Mouse (Mus musculus) CD4-positive helper T cell, adult 2 months (primary cell): Measurements from ENCODE around the gene Traf4.
"Not testable (repeated sequence)": the region's sequence is repeated elsewhere in the genome, so short reads cannot be mapped to it uniquely, and the experiment has no call there.

ENCODE experiments used
- DNase-seq: peaks from one replicate; pipeline ENCODE4 v3.0.0-alpha.2; 2012; ENCODE audit warnings: low read depth, missing footprints, low spot score

Traf4 gene

DNA sequence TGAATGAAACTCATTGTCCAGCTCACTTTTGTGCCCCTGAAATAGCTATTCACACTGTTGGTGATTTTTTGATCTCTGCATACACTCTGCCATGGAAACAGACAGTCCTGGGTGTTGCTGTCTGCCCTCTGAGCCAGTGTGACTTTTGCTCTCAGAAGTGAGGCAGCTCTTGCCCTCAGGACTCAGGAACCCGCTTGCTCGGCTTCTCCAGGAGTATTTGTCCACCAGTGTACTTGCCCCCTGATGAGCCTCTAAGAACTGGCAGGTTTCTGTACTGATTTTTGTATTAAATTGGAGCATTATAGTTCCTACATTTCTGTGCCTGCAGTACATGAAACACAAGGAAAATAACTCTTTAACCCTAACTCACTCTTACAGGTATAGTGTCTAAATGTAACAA lies 21.9 kb downstream of the Traf4 start:
- DNase-seq = no peak

- no peak for DNase-seq
These were observed 24.7 kb downstream of the Traf4 start for GRCm38 (mm10) chr11:78140665-78141064.

GRCm38 (mm10) chr11:78138023-78138422 lies 27.4 kb downstream of the Traf4 start:
- no peak for DNase-seq

DNA sequence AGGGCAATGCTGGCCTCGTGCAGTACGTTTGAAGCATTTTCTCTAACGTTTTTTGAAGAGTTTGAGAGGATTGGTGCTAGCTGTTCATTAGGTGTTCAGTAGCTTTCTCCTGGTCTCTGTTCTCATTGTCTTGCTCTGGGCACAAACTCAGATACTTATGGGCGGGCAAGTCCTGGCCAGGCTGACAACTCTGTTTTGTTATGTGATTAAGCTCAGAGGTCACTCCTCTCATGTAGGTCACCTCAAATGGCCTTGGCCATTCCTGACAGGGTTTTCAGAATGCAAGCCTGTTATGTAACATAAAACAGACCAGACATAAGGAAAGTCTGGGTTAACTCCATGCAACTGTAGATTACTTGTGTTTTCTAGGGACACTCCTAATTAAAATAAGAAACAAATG lies 27.8 kb downstream of the Traf4 start:
- no peak for DNase-seq

- no peak for DNase-seq
These were observed 29.3 kb downstream of the Traf4 start for GRCm38 (mm10) chr11:78136132-78136531.

GRCm38 (mm10) chr11:78135314-78135713 lies 30.1 kb downstream of the Traf4 start:
- DNase-seq = not testable (repeated sequence)

DNA sequence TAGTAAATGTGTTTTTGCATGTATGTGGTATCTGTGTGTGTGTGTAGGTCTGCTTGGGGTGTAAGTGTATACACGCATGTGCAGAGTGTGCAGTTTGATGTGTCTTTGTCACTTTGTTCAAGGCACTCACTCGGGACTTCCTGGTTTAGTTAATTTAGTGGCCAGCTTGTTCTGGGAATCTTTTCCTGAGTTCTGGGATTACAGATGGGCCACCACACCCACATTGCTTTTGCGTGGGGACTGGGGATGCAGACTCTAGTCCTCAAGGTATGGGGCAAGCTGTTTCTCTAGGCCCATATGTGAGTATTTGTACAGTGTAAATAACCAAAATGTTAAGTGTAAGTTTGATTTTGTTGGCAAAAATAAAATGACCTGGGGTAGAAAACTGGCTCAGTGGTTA lies 31.0 kb downstream of the Traf4 start:
- DNase-seq = no peak

- no peak for DNase-seq
These were observed 31.5 kb downstream of the Traf4 start for GRCm38 (mm10) chr11:78133915-78134314.

DNA sequence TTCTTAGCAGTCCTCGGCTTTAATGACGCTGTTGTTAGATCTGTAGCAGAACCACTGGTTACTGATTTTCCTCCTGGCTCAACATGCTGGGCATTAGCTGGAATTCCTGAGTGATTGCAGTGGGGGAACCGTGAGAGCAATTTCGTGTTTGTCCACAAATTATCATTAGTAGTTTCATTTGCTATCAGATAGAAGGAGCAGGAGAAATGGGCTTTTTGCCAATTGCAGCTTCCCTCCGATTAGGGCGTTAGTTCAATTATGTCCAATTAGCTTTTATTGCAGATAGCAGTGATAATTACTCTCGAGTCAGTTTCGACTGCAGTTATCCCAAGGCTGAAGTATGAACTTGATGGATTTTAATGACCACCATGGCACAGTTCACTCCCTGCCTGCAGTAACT lies 35.9 kb downstream of the Traf4 start:
- DNase-seq = no peak

GRCm38 (mm10) chr11:78126739-78127138 lies 38.6 kb downstream of the Traf4 start:
- no peak for DNase-seq

DNA sequence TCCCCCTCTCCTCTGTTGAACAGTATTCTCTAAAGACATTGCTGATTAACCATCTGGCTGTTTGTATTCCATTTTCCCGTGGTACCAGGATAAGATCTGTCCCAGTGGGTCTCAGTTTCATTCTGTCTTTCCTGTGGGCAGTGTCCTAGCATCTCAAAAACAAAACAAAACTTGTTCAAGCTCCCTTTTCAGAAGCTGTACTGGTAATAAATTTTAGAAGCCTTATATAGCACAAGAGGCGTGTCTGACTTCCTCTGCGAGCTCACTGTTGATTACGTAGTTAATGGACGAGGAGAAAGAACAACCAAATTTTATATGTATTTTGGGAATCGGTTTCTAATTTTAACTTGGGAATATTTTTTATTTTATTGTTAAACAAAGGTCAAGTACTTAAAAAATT lies 39.7 kb downstream of the Traf4 start:
- no peak for DNase-seq

GRCm38 (mm10) chr11:78123782-78124181 lies 41.6 kb downstream of the Traf4 start:
- no peak for DNase-seq

- no peak for DNase-seq
These were observed 42.6 kb downstream of the Traf4 start for GRCm38 (mm10) chr11:78122815-78123214.

DNA sequence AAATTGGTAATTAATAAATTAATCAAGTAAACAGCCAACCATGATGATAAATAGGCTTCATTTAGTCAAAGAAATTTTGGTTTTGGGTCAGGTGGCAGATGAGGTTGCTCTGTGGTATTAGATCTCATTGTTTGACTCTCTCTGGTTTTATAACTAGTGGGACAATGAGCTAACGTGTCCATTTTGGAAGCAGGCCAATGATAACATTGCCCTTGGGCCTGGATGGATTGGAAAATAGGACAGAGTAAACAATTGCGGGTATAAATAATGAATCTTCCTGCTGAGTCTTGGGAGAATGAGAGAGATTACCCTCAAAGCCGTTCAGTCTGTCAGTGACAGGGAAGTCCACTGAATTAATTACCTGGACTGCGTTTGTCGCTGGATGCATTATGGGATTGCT lies 44.2 kb downstream of the Traf4 start:
- no peak for DNase-seq

- DNase-seq = no peak
These were observed 45.5 kb downstream of the Traf4 start for GRCm38 (mm10) chr11:78119898-78120297.

DNA sequence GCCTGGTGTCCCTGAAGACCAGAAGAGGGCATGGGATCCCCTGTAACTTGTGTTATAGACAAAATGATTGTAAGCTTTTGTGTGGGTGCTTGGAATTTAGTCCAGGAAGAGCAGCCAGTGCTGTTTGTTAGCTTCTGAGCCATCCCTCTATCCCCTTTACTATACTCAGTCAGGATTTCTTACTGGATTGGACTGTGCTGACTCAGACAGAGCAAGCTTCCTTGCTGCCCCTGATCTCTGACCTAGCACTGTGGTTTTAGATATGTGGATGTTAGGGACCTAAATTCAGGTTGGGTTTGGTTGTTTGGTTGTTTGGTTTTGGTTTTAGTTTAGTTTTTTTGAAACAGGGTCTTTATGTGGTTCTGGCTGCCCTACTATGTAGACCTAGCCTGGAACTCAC lies 46.9 kb downstream of the Traf4 start:
- DNase-seq = no peak

- DNase-seq = no peak
These were observed 49.3 kb downstream of the Traf4 start for GRCm38 (mm10) chr11:78116146-78116410.

- peak; percentile 79 for DNase-seq
These were observed 49.8 kb downstream of the Traf4 start for GRCm38 (mm10) chr11:78115367-78116145.

DNA sequence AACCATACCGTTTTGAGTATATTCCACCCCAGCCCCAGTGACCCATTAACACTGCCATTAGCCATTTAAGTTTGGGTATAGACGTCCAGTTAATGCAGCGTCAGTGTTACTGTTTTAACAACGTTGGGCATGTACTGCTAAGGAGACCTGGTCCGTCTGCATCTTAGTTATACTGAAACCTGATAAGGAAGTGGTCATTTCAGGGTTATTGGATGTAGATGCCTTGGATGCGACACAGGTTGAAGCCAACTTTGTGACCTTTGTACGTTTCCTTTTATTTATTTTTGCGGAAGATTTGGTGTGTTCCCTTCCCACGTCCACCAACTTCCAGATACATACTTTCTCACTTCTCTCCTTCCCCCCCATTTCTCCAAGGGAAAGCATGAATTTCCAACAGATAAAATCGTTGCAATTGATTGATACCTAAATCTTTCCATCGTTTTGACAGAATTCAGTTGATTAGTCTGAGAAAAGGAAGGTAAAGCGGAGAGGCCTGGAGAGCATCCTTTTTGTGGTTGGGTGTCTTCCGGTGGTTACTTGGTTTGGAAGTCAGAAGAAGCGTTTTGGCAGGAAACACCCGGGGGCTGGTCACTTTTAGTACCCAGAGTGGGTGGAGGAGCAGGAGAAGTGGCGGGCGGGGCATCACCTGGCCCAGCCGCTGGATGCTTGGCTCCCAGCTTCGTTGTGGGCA lies 50.6 kb downstream of the Traf4 start:
- DNase-seq = no peak

- DNase-seq = no peak
These were observed 51.8 kb downstream of the Traf4 start for GRCm38 (mm10) chr11:78113616-78114015.
